Mouse (Mus musculus) cerebellum, postnatal 36 days (tissue): ENCODE measurements around the gene Elmo1.

ENCODE experiments used
- DNase-seq, 2 experiments: peaks; one replicate each; pipeline ENCODE4 v3.0.0; 2021 to 2022; ENCODE audit warnings: mixed read lengths in 2 of 2

Elmo1 gene

DNA sequence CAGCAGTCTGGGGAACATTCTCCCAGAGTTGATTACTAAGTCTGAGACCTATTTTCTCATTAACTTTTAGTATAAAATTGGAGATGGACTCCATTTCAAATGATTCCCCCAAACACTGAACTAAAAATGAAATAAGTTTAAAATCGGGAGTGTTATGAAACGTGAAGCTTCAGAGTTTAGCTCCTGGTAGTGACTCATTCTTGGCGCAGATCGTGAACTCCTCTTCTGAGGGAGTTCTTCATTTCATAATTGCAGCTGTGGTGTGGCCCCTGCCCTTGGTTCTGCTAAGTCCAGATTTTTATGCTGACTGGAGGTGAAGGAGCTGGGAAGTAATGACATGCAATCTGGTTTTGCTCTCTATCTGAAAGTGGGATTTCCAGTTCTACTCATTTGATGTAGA is 307.9 kb downstream of the Elmo1 start:
- no peak for DNase-seq

- no peak for DNase-seq
Observed at GRCm38 (mm10) chr13:20404530-20404929, 314.1 kb downstream of the Elmo1 start.

DNA sequence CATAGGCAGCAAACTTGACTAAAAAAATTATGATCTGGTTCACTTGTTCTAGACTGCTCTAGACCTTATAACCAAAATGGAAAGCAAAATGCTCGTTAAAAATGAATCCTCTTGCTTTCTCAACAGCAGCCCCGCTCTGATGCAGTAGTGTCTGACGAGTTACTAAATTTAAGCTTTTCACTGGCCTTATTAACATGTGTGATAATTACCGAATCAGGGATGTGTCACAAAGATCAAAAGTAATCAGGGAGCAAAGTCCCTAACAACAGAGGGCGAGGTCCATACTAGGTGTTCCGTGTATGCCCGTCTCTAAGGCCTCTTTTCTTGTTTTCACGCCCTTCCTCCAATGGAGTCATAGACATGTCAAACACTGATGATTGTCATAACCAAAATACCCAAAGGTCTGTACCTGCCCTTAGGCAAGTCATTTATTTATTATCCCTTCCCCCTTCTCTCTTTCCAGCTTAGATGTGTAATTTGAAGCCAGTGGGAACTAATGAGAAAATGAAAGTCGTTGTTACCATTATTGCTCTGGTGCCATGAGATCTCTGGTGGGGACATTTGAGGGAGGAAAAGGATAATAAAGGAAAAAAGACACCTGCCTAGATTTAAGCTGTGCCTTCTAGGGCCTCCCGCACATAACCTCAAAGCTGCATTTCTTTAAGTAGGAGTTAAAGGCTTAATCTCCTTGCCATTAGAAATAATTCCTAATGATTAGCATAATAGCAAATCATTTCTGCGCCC is 316.2 kb downstream of the Elmo1 start:
- DNase-seq, result no peak

DNA sequence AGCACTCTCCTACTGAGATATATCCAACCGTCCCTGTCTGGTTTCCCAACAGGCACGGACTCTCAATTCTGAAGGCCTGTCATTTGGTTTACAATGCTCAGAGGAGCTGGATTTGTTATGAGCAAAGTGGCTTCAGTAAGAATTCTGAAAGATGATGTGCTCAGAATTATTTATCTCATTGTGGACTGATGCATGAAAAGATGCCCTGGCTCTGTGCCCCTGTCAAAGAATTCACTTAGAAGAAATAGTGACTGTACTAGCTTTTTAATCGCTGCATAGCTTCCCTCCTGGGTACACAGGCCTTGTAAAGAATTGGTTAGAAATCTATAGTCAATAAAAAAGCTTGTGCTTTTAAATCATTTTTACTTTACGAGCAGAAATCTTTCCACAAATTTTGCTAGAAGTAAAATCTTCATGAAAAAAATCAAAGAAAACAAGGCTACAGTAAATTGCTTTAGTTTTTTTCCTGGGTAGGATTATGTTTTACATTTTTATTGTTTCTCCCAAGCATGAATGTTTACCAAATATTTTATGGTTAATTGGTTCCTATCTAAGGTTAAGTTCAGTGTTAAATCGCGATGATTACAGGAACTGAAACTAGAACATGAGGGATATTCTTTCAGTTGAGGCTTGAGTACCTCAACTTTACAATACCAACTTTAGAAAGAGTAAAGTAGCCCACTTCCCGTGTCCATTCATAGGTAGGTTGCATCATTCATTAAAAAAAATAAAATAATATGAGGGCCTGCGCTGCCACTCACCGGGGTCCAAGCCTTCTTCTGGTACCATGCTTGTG is 320.1 kb downstream of the Elmo1 start:
- no peak for DNase-seq

DNA sequence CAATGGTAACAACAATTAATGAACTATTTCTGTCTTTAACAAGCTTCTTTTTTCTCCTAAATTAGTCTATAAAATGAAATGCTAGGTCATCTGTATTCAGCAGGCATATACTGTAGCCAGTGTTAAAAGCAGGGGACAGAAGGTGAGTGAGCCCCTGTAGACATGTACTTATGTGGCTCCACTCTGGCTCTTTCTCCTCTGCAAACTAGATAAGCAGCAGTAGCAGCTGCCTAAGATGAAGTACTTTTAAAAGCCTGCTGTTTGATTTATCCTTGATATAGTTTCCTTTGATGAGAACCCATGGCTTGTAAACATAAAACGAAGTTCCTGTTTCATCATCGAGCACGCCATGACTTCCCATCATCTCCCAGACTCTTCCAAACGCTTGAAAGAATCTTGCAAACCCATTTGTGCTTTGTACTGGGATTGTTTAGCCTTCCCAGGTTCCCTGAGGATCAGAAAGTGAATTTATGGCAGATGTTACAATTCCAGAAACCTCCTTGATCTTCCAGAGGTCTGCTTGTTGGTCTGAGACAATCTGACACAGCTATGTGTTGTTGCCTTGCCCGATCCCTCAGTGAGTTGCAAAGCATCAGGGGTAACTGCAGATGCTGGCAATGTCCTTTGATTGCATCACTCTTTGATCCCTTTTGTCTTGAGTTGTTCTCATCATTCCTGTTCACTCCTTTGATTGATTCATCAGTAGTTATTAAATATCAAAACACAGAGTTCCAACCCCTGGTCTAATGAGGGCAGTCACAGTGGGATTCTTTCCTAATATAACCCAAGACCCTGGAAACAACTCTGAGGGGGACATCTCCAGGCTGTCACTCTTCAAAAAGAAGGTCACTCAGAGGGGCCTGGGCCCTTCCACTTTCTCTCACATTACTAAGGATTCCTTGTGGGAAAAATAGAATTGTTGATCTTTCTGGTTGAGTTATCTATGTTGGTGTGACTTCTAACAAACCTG is 326.6 kb downstream of the Elmo1 start:
- DNase-seq, result no peak

- DNase-seq, result no peak
Observed at GRCm38 (mm10) chr13:20430998-20431397, 340.6 kb downstream of the Elmo1 start.

GRCm38 (mm10) chr13:20433221-20433858 is 342.9 kb downstream of the Elmo1 start:
- no peak for DNase-seq

DNA sequence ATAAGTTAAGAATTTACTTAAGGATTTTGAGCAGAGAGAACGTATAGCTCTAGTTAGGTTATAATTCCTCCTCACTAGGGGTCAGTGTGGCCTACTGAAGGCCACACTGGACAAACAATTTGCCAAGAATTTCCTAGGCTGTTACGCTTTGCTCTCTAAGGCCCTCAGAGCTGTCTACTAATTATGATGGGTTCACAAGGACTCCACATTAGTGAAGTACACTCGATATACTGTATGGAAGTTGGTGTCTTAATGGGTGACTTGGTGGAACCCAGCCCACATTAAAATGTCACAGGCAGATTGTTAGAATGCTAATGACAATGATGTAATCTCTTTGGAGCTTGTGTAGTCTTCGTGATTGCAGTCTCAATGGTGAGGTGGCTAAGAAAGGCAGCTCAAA is 343.7 kb downstream of the Elmo1 start:
- DNase-seq, result peak in 1 of 2 experiments; percentile 15

DNA sequence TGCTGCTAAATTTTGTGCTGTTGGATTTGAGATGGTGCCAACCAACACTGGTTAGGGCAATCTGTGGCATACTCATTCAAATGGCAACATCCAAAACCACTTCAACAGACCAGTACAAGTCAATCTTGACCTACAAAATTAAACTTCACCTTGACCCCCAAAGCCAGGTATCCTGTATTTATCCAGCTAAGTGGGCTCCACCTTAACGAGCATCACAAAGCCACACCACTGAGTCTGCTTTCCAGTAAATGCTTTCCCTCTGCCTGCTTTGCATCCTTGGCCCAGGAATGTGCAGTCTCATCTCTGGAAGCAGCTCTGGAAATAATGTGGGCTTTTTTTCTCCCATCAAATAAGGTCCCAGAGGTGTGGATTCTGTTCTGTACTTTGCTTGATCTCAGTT is 349.1 kb downstream of the Elmo1 start:
- no peak for DNase-seq

DNA sequence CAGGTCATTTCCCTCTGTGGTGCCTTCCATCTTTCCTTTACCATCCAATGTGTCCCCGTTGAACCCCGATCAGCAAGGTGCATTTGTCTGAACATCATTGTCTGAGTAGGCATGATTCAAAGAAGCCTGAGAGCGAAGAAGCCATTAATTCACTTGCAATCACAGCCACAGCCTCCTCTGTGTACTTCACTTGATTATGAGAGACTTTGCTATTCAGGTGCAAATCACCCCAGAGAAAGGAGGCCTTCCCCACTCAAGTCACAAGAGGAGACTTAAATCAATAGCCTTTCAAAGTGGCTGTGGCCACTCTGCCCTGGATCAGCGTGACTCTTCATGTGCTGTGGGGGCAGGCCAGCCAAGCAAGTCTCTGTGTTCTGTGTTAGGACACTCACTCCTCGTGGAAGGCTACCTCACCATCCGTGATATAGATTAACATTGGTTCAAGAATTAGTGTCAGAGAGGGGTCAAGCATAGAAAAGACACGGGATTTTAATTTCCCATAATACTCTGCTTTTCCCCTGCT is 360.5 kb downstream of the Elmo1 start:
- DNase-seq, result no peak

DNA sequence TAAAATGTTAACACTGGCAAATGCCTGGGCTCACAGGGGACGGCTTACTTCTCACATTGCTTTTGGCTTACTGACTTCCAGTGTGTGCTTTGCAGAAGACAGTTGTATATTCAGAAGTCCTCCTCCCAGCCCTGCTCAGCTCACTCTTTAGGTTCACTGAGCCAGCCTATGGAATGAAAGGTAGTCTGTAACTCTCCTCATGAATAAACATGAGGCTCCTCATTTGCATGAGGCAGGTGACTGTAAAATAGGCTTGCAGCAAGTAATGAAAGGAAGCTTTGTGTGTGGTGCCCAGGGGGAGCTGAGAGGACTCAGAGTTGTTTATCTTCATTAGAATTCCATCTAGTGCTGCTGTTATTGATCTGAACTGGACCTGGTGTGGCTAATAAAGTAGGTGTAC is 364.0 kb downstream of the Elmo1 start:
- no peak for DNase-seq

DNA sequence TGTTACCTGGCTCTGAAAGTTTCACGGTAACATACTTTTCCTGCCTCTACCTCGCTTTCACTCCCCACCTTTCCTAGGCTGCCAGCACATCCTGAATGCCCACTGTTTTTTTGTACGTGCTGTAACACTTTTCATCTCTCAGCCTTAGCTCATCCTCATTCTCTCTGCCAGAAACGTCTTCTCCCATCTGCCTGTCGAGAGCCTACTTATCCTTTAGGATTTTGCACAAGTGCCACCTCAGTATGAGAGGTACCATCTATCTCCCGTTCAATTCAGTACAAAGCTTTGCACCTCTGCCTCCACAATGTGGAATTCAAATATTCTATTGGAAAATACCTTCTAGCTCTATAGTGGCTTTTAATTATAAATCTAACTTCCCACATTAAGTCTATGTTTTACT is 369.7 kb downstream of the Elmo1 start:
- DNase-seq, result peak in 1 of 2 experiments; percentile 41

GRCm38 (mm10) chr13:20461616-20462015 is 371.2 kb downstream of the Elmo1 start:
- DNase-seq, result peak; percentile 61 to 79

- DNase-seq, result no peak
Observed at GRCm38 (mm10) chr13:20464161-20464560, 373.8 kb downstream of the Elmo1 start.

DNA sequence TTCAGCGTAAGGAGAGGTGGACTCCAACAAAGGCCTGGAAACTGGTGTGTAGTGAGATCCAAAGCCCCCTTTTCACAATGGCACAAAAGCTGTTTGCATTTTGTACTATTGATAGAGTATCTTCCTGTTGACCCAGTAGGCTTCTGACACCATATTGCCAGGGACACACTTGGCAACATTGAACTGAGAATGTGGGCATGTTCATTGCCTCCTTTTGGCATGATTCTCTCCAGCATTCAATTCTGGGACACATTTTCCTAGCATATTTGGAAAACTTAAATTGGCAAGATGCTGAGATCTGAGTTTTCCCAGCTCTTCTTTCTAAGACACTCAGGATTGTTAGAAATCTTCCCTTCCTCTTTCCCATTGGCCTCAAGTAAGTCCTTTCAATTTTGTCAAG is 377.0 kb downstream of the Elmo1 start:
- no peak for DNase-seq

DNA sequence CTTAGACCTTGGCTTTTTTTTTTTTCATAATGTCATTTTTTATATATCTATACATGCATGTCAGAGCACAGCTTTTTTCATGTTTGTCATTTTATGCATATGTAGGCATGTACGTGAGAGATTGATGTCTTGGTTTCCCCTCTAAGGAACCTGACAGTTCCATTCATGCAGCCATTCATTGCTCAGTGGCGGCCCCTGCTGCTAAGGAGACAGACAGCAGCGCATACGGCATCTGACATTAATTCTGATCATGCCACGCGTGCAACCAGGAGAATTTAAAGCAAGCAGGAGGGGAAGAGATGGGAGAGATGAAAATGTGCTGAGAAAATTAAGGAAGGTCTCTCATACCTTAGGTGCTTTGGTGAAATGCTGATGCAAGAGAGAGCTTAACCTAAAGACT is 381.3 kb downstream of the Elmo1 start:
- DNase-seq, result peak; percentile 88 to 95

DNA sequence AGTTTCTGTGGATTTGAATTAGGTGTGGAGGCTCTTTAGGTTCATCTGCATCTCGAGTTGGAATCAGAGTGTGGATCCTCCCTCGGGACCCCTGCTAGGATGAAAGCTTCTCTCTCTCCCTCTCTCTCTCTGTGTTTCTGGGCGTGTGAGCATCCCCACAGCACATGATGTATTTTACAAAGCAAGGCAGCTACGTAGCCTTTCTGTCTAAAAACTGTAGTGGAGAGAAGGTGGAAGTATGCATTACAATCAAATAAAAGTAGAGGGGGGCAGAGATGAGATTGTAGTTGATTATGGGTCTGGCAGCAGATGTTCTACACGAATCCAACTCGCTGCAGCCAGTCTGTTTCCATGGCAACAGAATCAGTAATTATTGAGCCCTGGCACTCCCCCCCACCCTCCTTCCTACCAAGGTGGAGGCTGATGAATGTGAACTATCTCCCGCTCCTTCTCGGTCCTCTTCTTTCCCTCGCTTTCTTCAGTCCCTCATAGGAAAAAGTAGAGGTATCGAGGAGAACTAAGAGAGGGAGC is 382.0 kb downstream of the Elmo1 start:
- DNase-seq, result peak in 1 of 2 experiments; percentile 45

DNA sequence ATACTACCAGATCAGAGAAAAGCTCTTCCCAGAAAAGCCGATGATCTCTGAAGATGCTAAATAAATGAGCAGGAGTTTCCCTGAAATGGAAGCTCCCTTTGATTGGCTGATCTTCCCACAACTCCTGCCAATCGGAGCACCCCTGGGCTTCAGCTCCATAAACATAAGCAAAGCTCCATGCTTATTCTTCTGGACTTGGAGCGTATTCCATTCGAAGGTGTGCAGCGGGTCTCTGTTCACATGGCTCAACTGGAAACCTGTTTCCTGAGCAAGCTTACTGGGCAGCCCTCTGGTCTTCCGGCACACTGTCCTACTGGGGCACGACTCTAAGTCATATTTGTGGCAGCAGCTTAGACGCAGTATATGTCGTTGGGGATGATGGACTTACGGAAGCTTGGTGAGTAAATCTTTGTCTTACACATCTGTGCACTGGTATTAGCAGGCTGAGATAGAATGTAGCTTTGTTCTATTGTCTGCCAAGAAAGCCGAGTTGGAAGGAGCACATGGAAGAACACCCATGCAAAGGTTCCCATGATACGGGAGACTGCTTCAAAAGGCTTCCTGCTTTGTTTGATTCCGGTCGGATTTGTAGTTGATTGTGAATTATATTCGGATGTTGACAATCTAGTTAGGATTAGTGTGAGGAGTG is 382.6 kb downstream of the Elmo1 start:
- peak; percentile 60 to 79 for DNase-seq

DNA sequence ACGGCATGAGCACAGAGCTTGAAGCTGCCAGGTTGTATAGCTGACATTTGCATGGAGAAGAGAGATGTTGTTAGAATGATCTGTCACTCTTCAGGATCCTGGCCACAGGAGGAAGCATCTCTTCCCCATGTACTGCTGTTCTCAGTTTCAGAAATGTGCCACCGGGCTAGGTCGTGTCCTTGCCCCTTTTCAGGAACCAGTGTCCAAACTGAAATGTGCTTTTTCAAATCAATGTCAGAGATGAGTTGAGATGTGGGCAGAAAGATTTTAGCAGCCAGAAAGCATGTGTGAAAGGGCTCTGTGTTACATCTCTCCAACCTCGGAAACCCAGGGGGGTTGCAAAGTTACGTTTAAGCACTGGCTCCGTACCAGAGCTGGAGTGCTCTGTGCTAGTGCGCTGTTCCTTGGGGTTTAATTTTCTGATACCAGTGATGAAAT is 383.3 kb downstream of the Elmo1 start:
- peak in 1 of 2 experiments; percentile 48 for DNase-seq

DNA sequence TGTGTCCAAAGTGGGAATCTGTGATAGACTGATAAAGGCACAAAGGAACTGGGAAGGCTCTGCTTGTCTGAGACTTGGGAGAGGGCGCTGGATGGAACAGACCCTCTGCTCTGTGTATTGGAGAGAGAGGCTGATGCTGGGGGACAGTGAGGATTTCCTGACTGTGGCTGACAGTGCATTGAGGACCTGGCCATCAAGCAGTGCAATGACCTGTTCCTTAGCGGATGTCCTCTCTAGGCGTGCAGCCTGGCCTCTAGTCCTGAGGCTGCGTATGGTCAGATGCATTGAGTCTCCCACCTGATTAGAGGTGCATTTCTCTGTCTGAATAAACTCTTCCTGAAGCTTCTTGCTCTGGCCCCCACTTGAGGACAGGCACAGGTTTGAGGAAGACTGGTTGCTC is 384.2 kb downstream of the Elmo1 start:
- peak in 1 of 2 experiments; percentile 39 for DNase-seq

DNA sequence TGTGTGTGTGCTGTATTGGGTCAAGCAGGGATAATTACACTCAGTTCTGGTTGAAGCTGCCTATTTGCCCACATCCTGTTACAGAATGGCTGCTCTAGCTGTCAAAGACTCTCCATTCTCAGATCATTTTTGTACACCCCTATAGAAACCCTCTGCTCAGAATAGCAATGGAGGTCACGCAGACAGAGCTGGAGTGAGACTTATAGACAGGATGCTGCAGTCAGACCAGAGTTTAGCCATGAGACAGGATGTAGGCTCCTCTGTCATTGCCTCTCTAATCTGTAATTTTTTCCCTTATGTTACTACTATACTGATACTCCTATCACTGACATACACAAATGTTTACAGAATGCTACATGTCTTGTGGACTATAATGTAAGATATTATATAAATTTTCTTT is 391.4 kb downstream of the Elmo1 start:
- no peak for DNase-seq
